Mouse (Mus musculus): Measurements from ENCODE around the gene Cpm. TPM values are rescaled to one million over a fixed set of nuclear protein-coding genes. Genes with fewer than 3 reads are reported as not detected.

Cpm gene
- total and polyA plus RNA-seq, 3 experiments, result 0.27 TPM; not detected in 2

GRCm38 (mm10) chr10:117705806-117706205 lies 76.5 kb downstream of the Cpm start:
- peaks cover 23% of the 10 kb centered on the region for H3K4me1 ChIP-seq (ENCODE audit: insufficient read depth, low read depth, low read length)
- no peaks in the 10 kb centered on the region for H3K27me3 ChIP-seq (ENCODE audit: insufficient read depth, low read length)
- H3K36me3 ChIP-seq (replicated peaks), result peaks cover 69% of the 10 kb centered on the region
- DNase-seq (ENCODE audit: low spot score), result no peak
- ATAC-seq (ENCODE audit: extremely low read depth, insufficient number of reproducible peaks, low FRiP score, poor library complexity, severe bottlenecking), result no peak
- no peak overlapping the region for H3K4me3 ChIP-seq (ENCODE audit: low read depth, low read length)
- H3K9me3 ChIP-seq (replicated peaks), result no peaks in the 10 kb centered on the region
- no peak for TF ChIP-seq GATA2 (IDR thresholded peaks at IDR 0.05; ENCODE audit: borderline replicate concordance, low read depth, low read length)
- no peak for TF ChIP-seq GATA1 (IDR thresholded peaks at IDR 0.05; ENCODE audit: borderline replicate concordance, low read length)
- TF ChIP-seq TAL1 (conservative IDR thresholded peaks at IDR 0.05; ENCODE audit: low read depth, low read length), result no peak
- TF ChIP-seq CTCF (IDR thresholded peaks at IDR 0.05; ENCODE audit: low read depth, low read length), result no peak
- TF ChIP-seq POLR2AphosphoS5 (IDR thresholded peaks at IDR 0.05; ENCODE audit: insufficient replicate concordance, low read depth, low read length), result no peak

- H3K36me3 ChIP-seq (replicated peaks), result peaks cover 64% of the 10 kb centered on the region
- H3K27me3 ChIP-seq (ENCODE audit: insufficient read depth, low read length), result no peaks in the 10 kb centered on the region
- DNase-seq (ENCODE audit: low spot score), result no peak
- no peaks in the 10 kb centered on the region for H3K9me3 ChIP-seq (replicated peaks)
- TF ChIP-seq GATA2 (IDR thresholded peaks at IDR 0.05; ENCODE audit: borderline replicate concordance, low read depth, low read length) (no peak), GATA1 (IDR thresholded peaks at IDR 0.05; ENCODE audit: borderline replicate concordance, low read length) (no peak), POLR2AphosphoS5 (IDR thresholded peaks at IDR 0.05; ENCODE audit: insufficient replicate concordance, low read depth, low read length) (no peak), TAL1 (conservative IDR thresholded peaks at IDR 0.05; ENCODE audit: low read depth, low read length) (no peak), CTCF (IDR thresholded peaks at IDR 0.05; ENCODE audit: low read depth, low read length) (no peak)
- ATAC-seq (ENCODE audit: extremely low read depth, insufficient number of reproducible peaks, low FRiP score, poor library complexity, severe bottlenecking), result no peak
- H3K4me3 ChIP-seq (ENCODE audit: low read depth, low read length), result no peak overlapping the region; the same call in 1 of the 2 replicates
- peaks cover 28% of the 10 kb centered on the region for H3K4me1 ChIP-seq (ENCODE audit: insufficient read depth, low read depth, low read length)
Measured at GRCm38 (mm10) chr10:117706440-117706839, 77.1 kb downstream of the Cpm start.

- ATAC-seq (ENCODE audit: extremely low read depth, insufficient number of reproducible peaks, low FRiP score, poor library complexity, severe bottlenecking) (no peak), DNase-seq (ENCODE audit: low spot score) (no peak)
- Histone ChIP-seq H3K27me3 (ENCODE audit: insufficient read depth, low read length) (no peaks in the 10 kb centered on the region), H3K36me3 (replicated peaks) (peaks cover 56% of the 10 kb centered on the region), H3K9me3 (replicated peaks) (no peaks in the 10 kb centered on the region), H3K4me3 (ENCODE audit: low read depth, low read length) (peak overlapping the region; percentile 17; the same call in 1 of the 2 replicates), H3K4me1 (ENCODE audit: insufficient read depth, low read depth, low read length) (peaks cover 36% of the 10 kb centered on the region)
- TF ChIP-seq GATA1 (IDR thresholded peaks at IDR 0.05; ENCODE audit: borderline replicate concordance, low read length) (no peak), POLR2AphosphoS5 (IDR thresholded peaks at IDR 0.05; ENCODE audit: insufficient replicate concordance, low read depth, low read length) (no peak), GATA2 (IDR thresholded peaks at IDR 0.05; ENCODE audit: borderline replicate concordance, low read depth, low read length) (no peak), TAL1 (conservative IDR thresholded peaks at IDR 0.05; ENCODE audit: low read depth, low read length) (no peak), CTCF (IDR thresholded peaks at IDR 0.05; ENCODE audit: low read depth, low read length) (no peak)
Measured at GRCm38 (mm10) chr10:117707114-117707838, 78.0 kb downstream of the Cpm start.

GRCm38 (mm10) chr10:117708376-117708775 lies 79.1 kb downstream of the Cpm start:
- H3K36me3 ChIP-seq (replicated peaks), result peaks cover 46% of the 10 kb centered on the region
- peaks cover 38% of the 10 kb centered on the region for H3K4me1 ChIP-seq (ENCODE audit: insufficient read depth, low read depth, low read length)
- H3K4me3 ChIP-seq (ENCODE audit: low read depth, low read length), result no peak overlapping the region; the same call in 1 of the 2 replicates
- DNase-seq (ENCODE audit: low spot score) (no peak), ATAC-seq (ENCODE audit: extremely low read depth, insufficient number of reproducible peaks, low FRiP score, poor library complexity, severe bottlenecking) (no peak)
- H3K27me3 ChIP-seq (ENCODE audit: insufficient read depth, low read length), result no peaks in the 10 kb centered on the region
- H3K9me3 ChIP-seq (replicated peaks), result no peaks in the 10 kb centered on the region
- TF ChIP-seq CTCF (IDR thresholded peaks at IDR 0.05; ENCODE audit: low read depth, low read length) (no peak), GATA2 (IDR thresholded peaks at IDR 0.05; ENCODE audit: borderline replicate concordance, low read depth, low read length) (no peak), TAL1 (conservative IDR thresholded peaks at IDR 0.05; ENCODE audit: low read depth, low read length) (no peak), GATA1 (IDR thresholded peaks at IDR 0.05; ENCODE audit: borderline replicate concordance, low read length) (no peak), POLR2AphosphoS5 (IDR thresholded peaks at IDR 0.05; ENCODE audit: insufficient replicate concordance, low read depth, low read length) (no peak)

- peak; percentile 33 for DNase-seq (ENCODE audit: low spot score)
- Histone ChIP-seq H3K4me1 (ENCODE audit: insufficient read depth, low read depth, low read length) (peaks cover 38% of the 10 kb centered on the region), H3K27me3 (ENCODE audit: insufficient read depth, low read length) (no peaks in the 10 kb centered on the region), H3K36me3 (replicated peaks) (peaks cover 42% of the 10 kb centered on the region), H3K4me3 (ENCODE audit: low read depth, low read length) (peak overlapping the region; percentile 88), H3K9me3 (replicated peaks) (no peaks in the 10 kb centered on the region)
- TF ChIP-seq POLR2AphosphoS5 (IDR thresholded peaks at IDR 0.05; ENCODE audit: insufficient replicate concordance, low read depth, low read length) (no peak), GATA2 (IDR thresholded peaks at IDR 0.05; ENCODE audit: borderline replicate concordance, low read depth, low read length) (no peak), GATA1 (IDR thresholded peaks at IDR 0.05; ENCODE audit: borderline replicate concordance, low read length) (no peak)
- peak; percentile 29; the same call in 1 of the 2 replicates for ATAC-seq (ENCODE audit: extremely low read depth, insufficient number of reproducible peaks, low FRiP score, poor library complexity, severe bottlenecking)
Measured at GRCm38 (mm10) chr10:117708856-117709255, 79.6 kb downstream of the Cpm start.

GRCm38 (mm10) chr10:117709326-117709830 lies 80.1 kb downstream of the Cpm start:
- Histone ChIP-seq H3K36me3 (replicated peaks) (peaks cover 37% of the 10 kb centered on the region), H3K9me3 (replicated peaks) (no peaks in the 10 kb centered on the region), H3K4me1 (ENCODE audit: insufficient read depth, low read depth, low read length) (peaks cover 41% of the 10 kb centered on the region), H3K4me3 (ENCODE audit: low read depth, low read length) (peak overlapping the region; percentile 88), H3K27me3 (ENCODE audit: insufficient read depth, low read length) (no peaks in the 10 kb centered on the region)
- no peak for DNase-seq (ENCODE audit: low spot score)
- TF ChIP-seq TAL1 (conservative IDR thresholded peaks at IDR 0.05; ENCODE audit: low read depth, low read length), result no peak
- TF ChIP-seq CTCF (IDR thresholded peaks at IDR 0.05; ENCODE audit: low read depth, low read length), result no peak
- no peak for ATAC-seq (ENCODE audit: extremely low read depth, insufficient number of reproducible peaks, low FRiP score, poor library complexity, severe bottlenecking)
